In genomic region chr13:34131708-34132060, GRCm38 (mm10) we compare ENCODE assay signal across 8 mouse cellular contexts. TPM values are rescaled to one million over a fixed set of nuclear protein-coding genes. Genes with fewer than 3 reads are reported as not detected.
DNase-seq lines count a peak whose midpoint lies in the region; ATAC-seq and TF ChIP-seq lines count a peak whose summit lies in the region.

No protein-coding gene starts in this region.

- H3K9me3 ChIP-seq in forebrain, embryonic 10.5 days, result no peaks in the 10 kb centered on the region
- H3K9me3 ChIP-seq in liver, postnatal 0 days (ENCODE audit: low read length), result no peaks in the 10 kb centered on the region

- peaks cover 23% of the 10 kb centered on the region for H3K36me3 ChIP-seq in forebrain, embryonic 10.5 days (replicated peaks)
- H3K36me3 ChIP-seq in liver, postnatal 0 days (replicated peaks; ENCODE audit: insufficient read depth, low read length), result no peaks in the 10 kb centered on the region

- peaks cover 76% of the 10 kb centered on the region for H3K4me1 ChIP-seq in forebrain, embryonic 10.5 days
- H3K4me1 ChIP-seq in liver, postnatal 0 days (ENCODE audit: insufficient read depth), result peaks cover 21% of the 10 kb centered on the region

- H3K27me3 ChIP-seq in forebrain, embryonic 10.5 days (ENCODE audit: poor library complexity, severe bottlenecking), result no peaks in the 10 kb centered on the region; the same call in 1 of the 2 replicates
- peaks cover 59% of the 10 kb centered on the region for H3K27me3 ChIP-seq in liver, postnatal 0 days (ENCODE audit: insufficient read depth, low read length)

- H3K9ac ChIP-seq in liver, postnatal 0 days (replicated peaks), result no peak overlapping the region

- DNase-seq in gastrocnemius, adult 2 months, result no peak
- no peak for DNase-seq in gastrocnemius, adult 8-10 months (ENCODE audit: low spot score in 2 of 2)
- peak; percentile 88 for DNase-seq in ES-CJ7 (ENCODE audit: low read depth, low spot score)
- DNase-seq in forebrain, embryonic 10.5 days (ENCODE audit: extremely low spot score, low spot score), result peak; percentile 80
- peak; percentile 56 for DNase-seq in liver, postnatal 0 days
- DNase-seq in retina, embryonic 14.5 days (ENCODE audit: low spot score), result peak; percentile 82
- DNase-seq in adrenal gland, postnatal 4 days (ENCODE audit: low spot score in 2 of 2), result no peak

- H3K4me3 ChIP-seq in gastrocnemius, adult 2 months, result peak overlapping the region; percentile 78
- peak overlapping the region; percentile 78 for H3K4me3 ChIP-seq in forebrain, embryonic 10.5 days
- no peak overlapping the region; the same call in 1 of the 2 replicates for H3K4me3 ChIP-seq in liver, postnatal 0 days (ENCODE audit: low read depth, low read length)

- peak overlapping the region; percentile 86; the same call in 1 of the 2 replicates for H3K4me2 ChIP-seq in liver, postnatal 0 days (ENCODE audit: low read depth, low read length)

- no peak for TF ChIP-seq EP300 in liver, postnatal 0 days (IDR thresholded peaks at IDR 0.05; ENCODE audit: low read depth)

- WGBS in forebrain, embryonic 10.5 days, result under 1% methylated on average over 10 of the region's 10 CpGs
- WGBS in liver, postnatal 0 days (ENCODE audit: insufficient replicate concordance), result 2% methylated on average over 10 of the region's 10 CpGs

- H3K27ac ChIP-seq in gastrocnemius, adult 2 months, result no peak overlapping the region
- H3K27ac ChIP-seq in forebrain, embryonic 10.5 days, result peak overlapping the region; percentile 98
- H3K27ac ChIP-seq in liver, postnatal 0 days (ENCODE audit: low read depth), result no peak overlapping the region

- peak; percentile 59 for ATAC-seq in inflammation-experienced regulatory T-cells, adult 6 months
- peak; percentile 39; the same call in 1 of the 2 replicates for ATAC-seq in liver, postnatal 0 days

- intact Hi-C loops in gastrocnemius, adult 2 months (cut with DNase I), result no loop called here

- peak; percentile 10; the same call in 1 of the 2 replicates for TF ChIP-seq CTCF in gastrocnemius, adult 2 months (IDR thresholded peaks at IDR 0.05)
- peak; percentile 20; the same call in 1 of the 2 replicates for TF ChIP-seq CTCF in liver, postnatal 0 days (IDR thresholded peaks at IDR 0.05; ENCODE audit: low read depth)

RNA-seq across cellular contexts. Expression of gene Tubb2b, which starts 1.4 kb away (rescaled TPM):
- total RNA-seq in gastrocnemius, adult 2 months (2021), result 1 to 10 TPM; 1.5 to 3.2 TPM
- total RNA-seq in gastrocnemius, adult 8-10 months (2022), result 1 to 10 TPM in 2 of 4 experiments, under 1 TPM in 2; 0.63 to 1.8 (median 1.3) TPM
- polyA plus RNA-seq in forebrain, embryonic 10.5 days (2016; fragmentation: Nextera tagmentation; extraction: Ambion mirVana), result 137 and 151 TPM in 2 replicates
- 1 to 10 TPM in 2 of 3 experiments, not detected in 1; 1.7 to 2.0 TPM for polyA plus RNA-seq in inflammation-experienced regulatory T-cells, adult 6 months (2017; shearing (Covaris generic))
- 0.28 and 0.31 TPM in 2 replicates for polyA plus RNA-seq in liver, postnatal 0 days (2015; fragmentation: Nextera tagmentation; extraction: Ambion mirVana)
- total RNA-seq in adrenal gland, postnatal 4 days (2021), result 100 to 1,000 TPM in 1 of 2 experiments, 10 to 100 TPM in 1; 59.8 to 108 TPM

RNA-seq across cellular contexts. Expression of gene Psmg4, which starts 31.1 kb away (rescaled TPM):
- total RNA-seq in gastrocnemius, adult 2 months (2021), result 10 to 100 TPM; 13.6 to 14.4 TPM
- total RNA-seq in gastrocnemius, adult 8-10 months (2022), result 10 to 100 TPM; 13.9 to 19.7 (median 16.9) TPM
- 129 and 133 TPM in 2 replicates for polyA plus RNA-seq in forebrain, embryonic 10.5 days (2016; fragmentation: Nextera tagmentation; extraction: Ambion mirVana)
- 10 to 100 TPM; 42.5 to 48.6 (median 45.6) TPM for polyA plus RNA-seq in inflammation-experienced regulatory T-cells, adult 6 months (2017; shearing (Covaris generic))
- 49.2 and 50.5 TPM in 2 replicates for polyA plus RNA-seq in liver, postnatal 0 days (2015; fragmentation: Nextera tagmentation; extraction: Ambion mirVana)
- 10 to 100 TPM; 45.2 to 50.0 TPM for total RNA-seq in adrenal gland, postnatal 4 days (2021)

RNA-seq across cellular contexts. Expression of gene Tubb2a, which starts 53.9 kb away (rescaled TPM):
- total RNA-seq in gastrocnemius, adult 2 months (2021), result 10 to 100 TPM in 1 of 2 experiments, 1 to 10 TPM in 1; 6.7 to 23.3 TPM
- 1 to 10 TPM; 3.9 to 8.6 (median 5.4) TPM for total RNA-seq in gastrocnemius, adult 8-10 months (2022)
- polyA plus RNA-seq in forebrain, embryonic 10.5 days (2016; fragmentation: Nextera tagmentation; extraction: Ambion mirVana), result 79.2 and 98.2 TPM in 2 replicates
- polyA plus RNA-seq in inflammation-experienced regulatory T-cells, adult 6 months (2017; shearing (Covaris generic)), result 1 to 10 TPM; 3.1 to 8.7 (median 8.0) TPM
- 64.7 and 78.8 TPM in 2 replicates for polyA plus RNA-seq in liver, postnatal 0 days (2015; fragmentation: Nextera tagmentation; extraction: Ambion mirVana)
- 100 to 1,000 TPM in 1 of 2 experiments, 10 to 100 TPM in 1; 98.3 to 122 TPM for total RNA-seq in adrenal gland, postnatal 4 days (2021)

Comparison
In these comparisons a context has a peak if more than half of its experiments do, and no peak if none do; other contexts are left out.
1. DNase-seq: peak in ES-CJ7 (single experiment), forebrain, embryonic 10.5 days (single experiment), liver, postnatal 0 days (single experiment) and retina, embryonic 14.5 days (single experiment); none in gastrocnemius, adult 2 months (single experiment), gastrocnemius, adult 8-10 months (0 of 2) and adrenal gland, postnatal 4 days (0 of 2).
2. RNA of gene Tubb2b, which starts 1.4 kb away (total RNA-seq): 59.8 to 108 TPM in adrenal gland, postnatal 4 days; 1.5 to 3.2 TPM in gastrocnemius, adult 2 months and 0.63 to 1.8 TPM in gastrocnemius, adult 8-10 months; every median in the first group is over 10 times any median in the second.
3. RNA of gene Tubb2a, which starts 53.9 kb away (total RNA-seq): 98.3 to 122 TPM in adrenal gland, postnatal 4 days; 6.7 to 23.3 TPM in gastrocnemius, adult 2 months and 3.9 to 8.6 TPM in gastrocnemius, adult 8-10 months; every median in the first group is over 4 times any median in the second.